Mouse (Mus musculus): ENCODE measurements around the gene Map3k14. TPM values are rescaled to one million over a fixed set of nuclear protein-coding genes. Genes with fewer than 3 reads are reported as not detected.

Map3k14 gene
- polyA plus RNA-seq, 2 experiments, result 0.18 to 0.47 TPM

DNA sequence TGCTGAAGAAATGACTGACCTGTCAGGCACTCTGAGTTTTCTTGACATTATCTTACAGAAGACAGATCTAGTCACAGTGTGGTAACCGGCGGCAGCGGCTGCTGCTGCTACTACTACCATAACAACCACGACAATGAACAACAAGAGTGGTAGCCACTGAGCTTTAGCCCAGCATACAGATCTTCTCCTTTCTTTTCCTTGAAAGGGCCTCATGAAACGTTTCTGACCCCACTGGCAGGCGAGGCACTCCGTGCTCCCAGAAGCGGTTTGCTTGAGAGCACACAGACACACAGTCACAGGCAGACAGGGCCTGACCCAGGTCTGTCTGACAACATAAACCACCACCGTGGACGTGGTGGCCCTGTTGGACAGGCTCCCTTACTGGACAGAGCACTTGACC is 3.7 kb downstream of the Map3k14 start:
- Histone ChIP-seq H3K36me3 (replicated peaks; ENCODE audit: control insufficient read depth, insufficient read depth, low read depth) (no peaks in the 10 kb centered on the region), H3K27ac (no peak overlapping the region), H3K9me3 (ENCODE audit: control insufficient read depth, low read length) (no peaks in the 10 kb centered on the region), H3K4me2 (ENCODE audit: low read depth) (no peak overlapping the region), H3K4me3 (ENCODE audit: insufficient read depth in 1 of 2, low read depth in 2 of 2, low read length in 2 of 2) (no peak overlapping the region), H3K27me3 (ENCODE audit: control insufficient read depth, insufficient read depth, low read length) (no peaks in the 10 kb centered on the region), H3K9ac (replicated peaks) (no peak overlapping the region), H3K4me1 (replicated peaks; ENCODE audit: control insufficient read depth in 2 of 2, insufficient read depth in 2 of 2, low read length in 1 of 2) (peaks cover 6 to 12% of the 10 kb centered on the region in 2 experiments)
- ATAC-seq (ENCODE audit: insufficient read depth) (no peak), DNase-seq (ENCODE audit: low read depth in 3 of 3, low spot score in 3 of 3) (no peak)
- WGBS (ENCODE audit: insufficient replicate concordance), result 30% methylated on average over 10 of the region's 10 CpGs
- TF ChIP-seq EP300 (IDR thresholded peaks at IDR 0.05; ENCODE audit: low read depth) (no peak), CTCF (IDR thresholded peaks at IDR 0.05; ENCODE audit: low read depth) (no peak)

DNA sequence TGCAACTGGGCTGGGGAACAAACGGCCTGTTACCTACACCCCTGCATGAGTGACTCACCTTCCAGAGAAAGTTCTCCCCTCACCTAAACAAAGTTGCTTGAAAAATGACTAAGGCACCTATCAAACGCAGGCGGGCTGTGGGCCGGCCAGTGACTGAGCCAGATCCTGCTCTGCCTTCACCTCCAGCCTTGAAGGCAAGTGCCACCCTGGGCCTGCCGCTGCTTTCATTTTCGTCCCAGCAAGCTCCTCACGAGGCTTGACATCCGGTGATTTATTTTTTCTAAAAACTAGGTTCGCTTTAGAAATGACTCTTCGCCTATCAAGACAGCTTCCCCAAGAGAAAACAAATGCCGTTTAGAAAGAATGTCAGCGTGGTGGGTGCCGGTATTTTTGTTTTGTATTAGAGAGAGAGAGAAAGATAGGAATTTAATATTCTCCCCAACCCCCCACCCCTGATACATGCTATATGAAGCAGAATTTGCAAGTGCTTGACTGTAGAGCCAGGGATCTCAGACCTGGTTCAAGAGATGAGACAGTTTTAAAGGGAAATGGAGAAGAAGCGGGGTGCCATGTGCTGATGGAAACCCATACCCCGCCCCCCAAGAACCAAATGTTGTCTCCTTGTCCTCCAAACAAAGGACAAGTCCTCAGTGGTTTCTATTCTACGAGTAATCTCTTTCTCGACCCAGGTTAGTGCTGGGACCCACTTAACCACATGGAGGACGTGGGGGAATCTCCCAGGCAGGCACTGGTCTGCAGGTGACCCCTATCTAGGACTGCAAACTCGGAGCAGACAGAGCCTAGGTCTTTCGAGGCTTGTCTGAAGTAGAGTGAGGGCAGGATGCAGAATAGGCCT is 4.6 kb downstream of the Map3k14 start:
- no peaks in the 10 kb centered on the region for H3K36me3 ChIP-seq (replicated peaks; ENCODE audit: control insufficient read depth, insufficient read depth, low read depth)
- ATAC-seq (ENCODE audit: insufficient read depth) (no peak), DNase-seq (ENCODE audit: low read depth in 3 of 3, low spot score in 3 of 3) (no peak)
- no peak overlapping the region for H3K27ac ChIP-seq
- H3K9ac ChIP-seq (replicated peaks), result no peak overlapping the region
- peaks cover 6 to 11% of the 10 kb centered on the region in 2 experiments for H3K4me1 ChIP-seq (replicated peaks; ENCODE audit: control insufficient read depth in 2 of 2, insufficient read depth in 2 of 2, low read length in 1 of 2)
- no peaks in the 10 kb centered on the region for H3K9me3 ChIP-seq (ENCODE audit: control insufficient read depth, low read length)
- TF ChIP-seq EP300 (IDR thresholded peaks at IDR 0.05; ENCODE audit: low read depth) (no peak), CTCF (IDR thresholded peaks at IDR 0.05; ENCODE audit: low read depth) (no peak)
- peak overlapping the region; percentile 28; the same call in 1 of the 2 replicates for H3K4me2 ChIP-seq (ENCODE audit: low read depth)
- no peak overlapping the region for H3K4me3 ChIP-seq (ENCODE audit: insufficient read depth in 1 of 2, low read depth in 2 of 2, low read length in 2 of 2)
- no peaks in the 10 kb centered on the region for H3K27me3 ChIP-seq (ENCODE audit: control insufficient read depth, insufficient read depth, low read length)
- 49% methylated on average over 20 of the region's 20 CpGs for WGBS (ENCODE audit: insufficient replicate concordance)

GRCm38 (mm10) chr11:103261671-103262411 is 5.4 kb downstream of the Map3k14 start:
- Histone ChIP-seq H3K36me3 (replicated peaks; ENCODE audit: control insufficient read depth, insufficient read depth, low read depth) (no peaks in the 10 kb centered on the region), H3K4me2 (ENCODE audit: low read depth) (no peak overlapping the region; the same call in 1 of the 2 replicates), H3K9ac (replicated peaks) (no peak overlapping the region), H3K4me1 (replicated peaks; ENCODE audit: control insufficient read depth in 2 of 2, insufficient read depth in 2 of 2, low read length in 1 of 2) (peaks cover 5 to 11% of the 10 kb centered on the region in 2 experiments), H3K27ac (no peak overlapping the region), H3K4me3 (ENCODE audit: insufficient read depth in 1 of 2, low read depth in 2 of 2, low read length in 2 of 2) (no peak overlapping the region), H3K27me3 (ENCODE audit: control insufficient read depth, insufficient read depth, low read length) (no peaks in the 10 kb centered on the region), H3K9me3 (ENCODE audit: control insufficient read depth, low read length) (no peaks in the 10 kb centered on the region)
- ATAC-seq (ENCODE audit: insufficient read depth) (no peak), DNase-seq (ENCODE audit: low read depth in 3 of 3, low spot score in 3 of 3) (no peak)
- TF ChIP-seq CTCF (IDR thresholded peaks at IDR 0.05; ENCODE audit: low read depth) (no peak), EP300 (IDR thresholded peaks at IDR 0.05; ENCODE audit: low read depth) (no peak)
- WGBS (ENCODE audit: insufficient replicate concordance), result 61% methylated on average over 7 of the region's 7 CpGs

DNA sequence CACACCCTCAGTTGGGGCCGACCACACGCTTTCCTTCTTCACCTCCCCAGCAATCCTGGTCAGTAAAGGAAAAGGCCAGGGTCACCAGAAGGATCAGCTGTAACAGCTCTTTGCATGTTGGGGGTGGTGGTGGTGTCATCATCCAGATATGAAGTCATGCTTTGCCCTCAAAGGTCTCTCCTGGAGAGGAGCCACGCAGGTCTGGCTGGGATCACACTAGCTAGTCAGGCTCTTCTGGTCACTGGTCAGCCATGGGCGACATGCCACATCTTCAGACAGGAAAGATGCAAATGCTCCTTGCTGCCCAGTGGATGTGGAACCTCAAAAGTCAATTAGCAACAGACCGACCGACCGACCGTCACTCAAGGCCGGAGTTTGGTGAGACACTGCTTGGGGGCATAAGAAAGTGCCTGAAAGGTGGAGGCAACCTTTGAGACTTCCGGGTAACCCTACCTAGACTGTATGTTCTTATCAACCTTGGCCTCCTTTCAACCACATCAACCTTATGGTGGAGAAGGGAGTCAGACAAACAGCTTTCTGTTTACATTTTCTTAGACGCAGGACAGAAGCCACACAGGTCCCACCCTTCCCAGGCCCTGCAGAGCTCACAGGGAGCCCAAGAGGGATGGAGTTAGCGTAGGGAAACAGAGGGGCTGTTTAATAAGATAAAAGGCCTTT is 6.6 kb downstream of the Map3k14 start:
- no peaks in the 10 kb centered on the region for H3K9me3 ChIP-seq (ENCODE audit: control insufficient read depth, low read length)

More for the DNA sequence above, 6.6 kb downstream of the Map3k14 start:
- no peak overlapping the region for H3K27ac ChIP-seq
- WGBS (ENCODE audit: insufficient replicate concordance), result 62% methylated on average over 12 of the region's 12 CpGs
- ATAC-seq (ENCODE audit: insufficient read depth), result no peak
- H3K4me3 ChIP-seq (ENCODE audit: insufficient read depth in 1 of 2, low read depth in 2 of 2, low read length in 2 of 2), result no peak overlapping the region
- TF ChIP-seq CTCF (IDR thresholded peaks at IDR 0.05; ENCODE audit: low read depth) (no peak), EP300 (IDR thresholded peaks at IDR 0.05; ENCODE audit: low read depth) (no peak)
- H3K9ac ChIP-seq (replicated peaks), result no peak overlapping the region; the same call in 1 of the 2 replicates
- H3K36me3 ChIP-seq (replicated peaks; ENCODE audit: control insufficient read depth, insufficient read depth, low read depth), result no peaks in the 10 kb centered on the region
- H3K27me3 ChIP-seq (ENCODE audit: control insufficient read depth, insufficient read depth, low read length), result no peaks in the 10 kb centered on the region
- no peak overlapping the region for H3K4me2 ChIP-seq (ENCODE audit: low read depth)
- H3K4me1 ChIP-seq (replicated peaks; ENCODE audit: control insufficient read depth in 2 of 2, insufficient read depth in 2 of 2, low read length in 1 of 2), result peaks cover 0 to 2% of the 10 kb centered on the region in 2 experiments; a peak in 1 of 4 replicates
- DNase-seq (ENCODE audit: low read depth in 3 of 3, low spot score in 3 of 3), result no peak

All from liver, embryonic 14.5 days (tissue).